Mouse (Mus musculus): Measurements from ENCODE around the gene Vmn2r83.

Gene Vmn2r83

DNA sequence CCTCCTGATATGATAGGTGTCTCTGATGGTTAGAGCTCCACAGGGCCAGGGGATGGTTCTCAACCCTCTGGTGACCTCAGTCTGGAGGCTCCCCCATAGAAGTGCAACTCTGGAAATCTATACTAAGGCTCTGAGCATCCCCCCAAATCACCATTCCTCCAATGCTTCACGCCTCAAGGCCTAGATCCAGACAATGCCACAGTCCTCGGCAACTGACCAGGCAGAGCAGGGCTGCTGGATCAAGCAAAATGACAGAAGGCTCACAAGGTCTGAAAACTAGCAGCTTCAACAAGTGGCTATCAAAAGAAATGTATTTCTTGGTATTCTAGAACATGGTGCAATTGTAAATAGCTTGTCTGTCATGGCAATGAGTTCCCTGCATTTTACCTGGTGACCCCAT, 69.2 kb downstream of the Vmn2r83 start:
- DNase-seq (ENCODE audit: low spot score) = no peak

DNA sequence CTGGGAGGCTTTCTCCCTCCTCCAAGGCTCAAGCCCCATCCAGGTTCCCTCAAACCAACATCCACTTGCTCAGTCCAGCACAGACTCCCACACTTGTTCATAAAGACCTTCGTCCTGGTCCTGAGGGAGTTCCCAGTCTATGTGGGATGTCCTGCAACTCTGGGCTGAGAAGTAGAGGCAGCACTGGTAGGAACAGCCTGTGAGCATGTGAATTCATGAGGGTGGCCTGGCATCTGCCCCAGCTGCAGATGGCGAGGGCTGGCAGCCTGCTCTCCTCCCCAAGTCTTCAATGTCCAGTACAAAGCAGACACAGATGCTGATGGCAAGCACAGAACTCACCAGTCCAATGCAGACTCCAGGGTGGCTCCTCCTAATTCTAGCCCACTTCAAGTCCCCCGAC, 69.8 kb downstream of the Vmn2r83 start:
- no peak for DNase-seq (ENCODE audit: low spot score)

DNA sequence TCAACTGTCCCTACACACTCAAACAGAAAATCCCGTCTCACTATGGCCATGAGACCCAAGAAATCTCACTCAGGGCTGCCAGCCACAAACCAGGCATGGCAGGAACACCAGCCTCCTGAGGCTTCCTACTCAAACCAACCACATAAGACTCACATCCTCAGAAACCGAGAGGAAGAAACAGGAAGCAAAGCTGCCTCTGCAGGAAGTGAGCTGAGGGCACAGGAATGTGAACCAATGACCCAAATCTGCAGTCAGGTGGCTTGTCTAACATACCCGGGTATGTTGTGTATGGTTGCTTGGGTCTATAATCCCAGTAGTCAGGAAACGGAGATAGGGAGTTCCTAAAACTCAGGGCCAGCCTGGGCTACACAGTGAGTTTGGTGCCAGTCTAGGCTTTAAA, 70.3 kb downstream of the Vmn2r83 start:
- no peak for DNase-seq (ENCODE audit: low spot score)

DNA sequence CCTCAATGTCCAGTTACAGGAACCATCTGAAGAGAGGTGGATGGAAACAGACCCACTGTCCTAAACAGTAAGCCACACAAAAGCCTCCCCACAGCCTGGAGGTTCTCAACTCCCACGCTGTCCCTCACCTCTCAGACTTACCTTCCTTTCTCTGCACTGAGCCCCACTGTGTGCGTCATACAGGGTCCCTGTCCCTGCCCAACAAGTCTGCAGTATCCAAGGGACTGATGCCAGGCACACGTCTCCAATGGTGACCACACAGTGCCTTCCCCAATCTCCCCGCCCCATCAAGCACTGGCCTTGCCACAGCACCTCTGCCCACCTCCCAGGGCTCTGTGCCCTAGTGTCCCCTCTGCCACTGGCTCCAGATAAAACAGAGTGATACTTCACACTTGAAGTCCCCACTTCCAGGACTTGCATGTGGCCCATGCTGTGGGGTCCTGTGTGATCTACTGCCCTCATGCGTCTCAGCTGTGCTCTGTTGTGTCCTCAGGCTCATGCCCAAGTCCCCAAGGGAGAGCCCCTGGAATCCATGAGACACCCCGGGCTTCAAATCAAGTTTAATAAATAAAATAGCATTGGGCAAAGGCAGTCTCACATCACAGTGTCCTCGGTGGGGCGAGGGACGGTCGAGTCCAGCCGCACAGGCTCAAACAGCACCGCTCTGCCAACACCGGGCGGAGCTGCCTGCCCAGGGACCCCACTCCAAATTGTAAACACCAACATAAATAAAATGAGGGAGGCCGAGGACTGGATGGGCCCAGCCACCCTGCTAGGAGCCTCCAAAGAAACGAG, 71.4 kb downstream of the Vmn2r83 start:
- no peak for DNase-seq (ENCODE audit: low spot score)

DNA sequence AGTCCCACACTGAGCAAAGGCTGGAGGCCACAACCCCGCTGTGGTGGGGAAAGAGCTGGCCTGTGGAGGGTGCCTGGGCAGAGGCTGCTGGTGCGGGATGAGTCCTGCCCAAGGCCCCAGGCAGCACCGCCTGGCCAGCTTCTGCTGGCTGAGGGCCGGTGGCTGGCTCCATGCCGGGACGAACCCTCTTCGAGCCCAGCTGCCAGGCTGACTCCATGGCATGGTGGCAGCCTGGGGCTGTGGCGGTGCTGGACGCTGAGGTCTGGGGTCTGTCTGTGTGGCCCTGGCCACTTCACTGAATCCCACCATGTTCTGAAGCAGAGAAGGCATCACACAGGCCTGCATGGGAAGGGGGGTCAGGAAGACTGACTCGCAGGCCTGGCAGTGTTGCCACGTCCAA, 72.2 kb downstream of the Vmn2r83 start:
- no peak for DNase-seq (ENCODE audit: low spot score)

DNA sequence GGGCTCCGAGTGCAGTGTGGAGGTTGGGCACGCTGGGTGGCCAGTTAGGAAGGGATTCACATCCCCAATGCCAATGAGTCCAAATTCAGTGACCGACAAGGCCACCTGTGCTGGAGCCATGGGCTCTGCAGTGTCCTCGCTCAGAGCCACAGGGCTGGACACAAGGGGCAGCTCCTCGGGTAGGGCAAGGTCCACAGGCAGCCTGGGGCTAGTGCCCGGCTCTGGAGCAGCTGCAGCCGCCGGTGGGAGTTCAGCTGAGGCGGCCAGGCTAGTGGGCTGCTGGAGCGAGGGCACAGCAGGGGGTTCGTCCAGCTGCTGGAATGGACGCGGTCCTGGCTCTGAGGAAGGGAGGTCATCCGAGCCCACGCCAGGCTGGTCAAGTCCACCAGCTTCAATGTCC, 73.0 kb downstream of the Vmn2r83 start:
- DNase-seq (ENCODE audit: low spot score) = no peak

DNA sequence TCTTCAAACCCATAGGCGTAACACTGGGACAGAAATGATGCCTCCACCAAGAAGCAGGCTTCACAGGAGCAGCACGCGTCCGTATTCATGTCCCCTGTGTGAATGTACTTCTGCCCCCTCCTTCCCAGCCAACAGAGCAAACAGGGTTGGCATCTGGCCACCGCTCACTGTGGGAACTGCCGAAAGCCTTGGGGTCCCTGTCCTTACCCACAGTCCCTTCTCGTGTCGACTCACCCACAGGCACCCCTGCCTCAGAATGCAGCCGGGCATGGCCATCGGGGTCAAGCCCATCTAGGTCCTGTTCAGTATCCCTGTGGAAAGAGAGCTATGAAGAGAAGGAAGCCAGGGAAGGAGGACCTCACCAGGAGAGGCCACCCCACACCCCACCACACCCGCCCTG, 73.6 kb downstream of the Vmn2r83 start:
- no peak for DNase-seq (ENCODE audit: low spot score)
